Mouse (Mus musculus) frontal cortex, postnatal 36 days (tissue): Measurements from ENCODE around the gene Hist1h4f.

Experiments used
- DNase-seq, 2 experiments: peaks; one replicate each; pipeline ENCODE4 v3.0.0; 2022; ENCODE audit warnings: low spot score in 2 of 2

The Hist1h4f gene

DNA sequence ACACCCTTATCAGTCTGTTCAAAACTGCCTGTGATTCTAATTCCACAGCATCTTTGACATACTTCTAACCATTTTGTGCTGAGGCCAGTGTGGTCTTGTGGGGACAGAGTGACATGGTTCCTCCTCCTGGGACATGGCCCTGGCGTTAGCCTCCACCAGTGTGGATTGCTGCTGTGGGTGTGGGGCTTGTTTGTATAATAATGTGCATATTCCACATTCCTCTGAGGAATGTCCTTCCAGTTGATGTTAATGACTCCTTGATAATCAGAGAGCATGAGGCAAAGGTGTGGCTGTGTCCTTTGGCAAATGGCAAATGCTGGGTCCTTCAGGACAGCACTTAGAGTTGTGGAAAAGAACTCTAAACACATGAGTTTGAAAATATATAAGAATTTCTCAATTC is 37.9 kb downstream of the Hist1h4f start:
- no peak for DNase-seq

DNA sequence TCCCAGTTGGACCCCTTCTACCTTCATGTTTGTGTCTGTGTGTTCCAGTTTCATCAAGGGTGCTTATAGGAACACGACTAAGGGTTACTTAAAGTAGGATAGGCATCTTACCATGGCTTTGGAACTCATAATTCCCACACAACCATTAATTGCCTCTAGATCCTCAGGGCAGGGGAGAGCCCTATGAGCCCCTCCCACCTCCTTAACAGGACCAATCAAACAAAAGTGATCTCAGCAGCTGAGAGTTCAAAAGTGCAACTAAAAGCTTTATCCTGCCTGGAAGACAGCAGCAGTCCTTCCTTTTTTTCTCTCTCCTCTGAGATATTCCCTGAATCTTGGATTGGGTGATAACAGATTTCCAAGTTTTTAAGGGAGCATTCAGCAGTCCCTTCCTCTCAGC is 41.3 kb downstream of the Hist1h4f start:
- no peak for DNase-seq

DNA sequence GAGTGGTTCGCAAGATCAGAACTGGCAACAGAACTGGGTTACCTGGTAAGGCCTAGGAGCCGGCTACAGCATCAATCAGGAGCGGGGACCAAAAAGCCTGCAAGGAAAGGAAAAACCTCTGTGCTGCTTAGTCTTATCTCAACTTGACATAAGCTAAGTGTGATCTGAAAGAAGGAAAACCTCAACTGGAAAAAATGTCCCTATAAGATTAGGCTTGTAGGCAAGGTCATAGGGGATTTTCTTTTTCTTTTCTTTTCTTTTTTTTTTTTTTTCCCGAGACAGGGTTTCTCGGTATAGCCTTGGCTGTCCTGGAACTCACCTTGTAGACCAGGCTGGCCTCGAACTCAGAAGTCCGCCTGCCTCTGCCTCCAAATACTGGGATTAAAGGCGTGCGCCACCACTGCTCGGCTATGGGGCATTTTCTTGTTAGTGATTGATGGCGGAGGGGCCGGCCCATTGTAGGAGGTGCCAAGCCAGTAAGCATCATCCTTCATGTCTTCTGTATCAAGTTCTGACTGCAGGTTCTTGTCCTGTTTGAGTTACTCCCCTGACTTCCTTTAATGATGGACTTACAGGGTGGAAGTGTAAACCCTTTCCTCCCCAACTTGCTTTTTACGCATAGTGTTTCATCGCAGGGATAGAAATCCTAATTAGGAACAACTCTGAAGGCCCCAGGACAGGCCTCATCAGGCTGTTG is 44.5 kb downstream of the Hist1h4f start:
- DNase-seq: no peak

DNA sequence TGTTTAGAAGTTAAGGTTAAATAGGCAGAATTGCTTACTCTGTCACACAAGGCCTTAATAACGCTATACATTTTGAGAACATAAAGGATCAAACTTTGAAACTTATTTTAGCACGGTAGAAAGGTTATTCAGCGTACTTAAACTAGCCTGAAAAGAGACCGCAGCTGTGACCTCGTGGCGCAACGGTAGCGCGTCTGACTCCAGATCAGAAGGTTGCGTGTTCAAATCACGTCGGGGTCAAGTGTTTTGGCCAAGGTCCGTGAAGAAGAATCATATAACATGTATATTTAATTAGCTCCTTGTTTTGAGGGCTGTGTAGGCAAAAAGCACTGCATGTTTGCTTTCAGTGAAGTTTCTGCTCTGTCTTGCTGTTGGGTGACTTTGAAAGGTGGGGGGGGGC is 45.1 kb downstream of the Hist1h4f start:
- DNase-seq: peak in 1 of 2 experiments; percentile 46

DNA sequence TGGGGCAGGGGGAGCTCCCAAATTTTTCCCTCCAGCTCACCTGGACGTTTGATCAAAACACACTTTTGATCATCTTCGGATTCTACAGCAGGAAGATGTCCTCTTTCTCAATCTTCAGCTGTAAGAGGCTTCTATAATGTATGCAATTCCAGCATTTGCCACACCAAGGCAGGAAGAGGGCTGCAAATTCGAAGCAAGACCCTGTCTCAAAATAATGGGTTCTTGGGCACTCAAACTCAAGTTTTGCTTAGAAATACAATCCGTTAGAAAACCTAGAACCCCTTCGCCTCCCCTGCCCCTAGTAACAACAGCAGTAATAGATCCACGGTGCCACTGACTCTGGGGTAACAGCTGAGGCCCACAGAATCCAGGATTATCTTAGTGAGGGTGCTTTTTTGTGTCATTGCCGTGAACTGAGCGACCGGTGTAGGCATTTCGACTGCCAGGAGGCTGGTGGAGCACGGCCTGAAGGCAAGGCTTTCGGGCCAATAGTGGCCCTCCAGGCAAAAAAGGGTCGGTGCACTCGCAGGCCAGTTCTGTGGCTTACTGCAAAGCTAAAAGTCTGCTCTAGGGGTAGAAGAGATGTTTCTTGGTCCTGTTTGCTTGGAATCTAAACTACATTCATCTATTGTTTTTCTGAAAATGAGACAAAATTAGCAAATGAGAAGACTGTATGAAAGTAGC is 45.6 kb downstream of the Hist1h4f start:
- no peak for DNase-seq

DNA sequence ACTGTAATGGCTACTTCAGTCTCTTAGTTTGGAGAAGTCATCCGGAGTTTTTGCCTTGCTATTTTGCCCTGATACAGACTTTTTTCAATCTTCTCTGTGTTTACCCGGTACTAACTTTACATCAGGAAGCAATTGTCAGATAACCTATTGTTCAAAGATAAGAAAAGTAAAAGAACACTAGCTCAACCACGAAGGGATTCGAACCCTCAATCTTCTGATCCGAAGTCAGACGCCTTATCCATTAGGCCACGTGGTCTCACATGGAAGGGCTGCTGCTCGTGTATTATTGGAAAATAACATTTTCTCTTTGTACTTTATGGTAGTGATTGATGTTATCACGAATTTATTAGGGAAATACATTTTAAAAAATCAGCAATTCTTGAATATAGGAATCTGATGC is 47.7 kb downstream of the Hist1h4f start:
- peak; percentile 59 to 77 for DNase-seq

DNA sequence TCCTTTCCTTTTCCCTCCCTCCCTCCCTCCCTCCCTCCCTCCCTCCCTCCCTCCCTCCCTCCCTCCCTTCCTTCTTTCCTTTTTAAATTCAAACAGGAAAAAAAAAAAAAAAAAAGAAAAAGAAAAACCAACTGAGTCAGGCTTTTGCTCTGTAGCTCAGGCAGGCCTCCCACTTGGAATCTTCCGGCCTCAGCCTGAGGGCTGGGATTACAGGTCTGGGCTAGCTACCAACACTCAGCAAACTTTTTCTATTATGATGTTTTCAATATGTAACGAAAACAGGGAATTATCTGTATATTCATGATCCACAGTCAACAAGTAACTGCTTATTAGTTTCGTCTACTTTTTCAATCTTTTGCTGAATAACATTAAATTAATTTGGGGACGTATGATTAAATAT is 48.5 kb downstream of the Hist1h4f start:
- no peak for DNase-seq

DNA sequence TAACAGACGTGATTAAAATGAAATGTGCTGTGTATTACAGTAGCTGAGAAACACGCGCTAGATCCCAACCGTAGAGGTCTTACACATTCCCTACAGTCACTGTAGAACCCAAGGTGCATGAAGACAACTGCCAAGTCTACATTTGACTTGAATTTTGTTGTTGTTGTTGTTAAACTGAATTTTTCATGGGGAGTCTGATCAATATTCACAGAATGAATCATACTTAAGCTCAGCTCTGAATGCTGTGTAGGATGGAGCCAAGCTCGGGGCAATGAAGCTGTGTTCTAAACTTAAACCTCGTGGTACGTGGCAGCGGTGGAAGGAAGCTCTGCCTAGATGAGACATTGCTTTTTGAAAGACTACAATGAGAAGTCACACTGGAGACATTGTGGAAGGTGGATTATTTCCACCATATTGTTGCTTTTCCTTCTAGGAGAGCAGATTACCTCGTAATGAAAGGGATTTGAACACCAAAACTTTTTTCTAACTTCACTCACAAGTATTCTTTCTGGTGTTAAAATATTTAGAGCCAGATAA is 49.3 kb downstream of the Hist1h4f start:
- no peak for DNase-seq

DNA sequence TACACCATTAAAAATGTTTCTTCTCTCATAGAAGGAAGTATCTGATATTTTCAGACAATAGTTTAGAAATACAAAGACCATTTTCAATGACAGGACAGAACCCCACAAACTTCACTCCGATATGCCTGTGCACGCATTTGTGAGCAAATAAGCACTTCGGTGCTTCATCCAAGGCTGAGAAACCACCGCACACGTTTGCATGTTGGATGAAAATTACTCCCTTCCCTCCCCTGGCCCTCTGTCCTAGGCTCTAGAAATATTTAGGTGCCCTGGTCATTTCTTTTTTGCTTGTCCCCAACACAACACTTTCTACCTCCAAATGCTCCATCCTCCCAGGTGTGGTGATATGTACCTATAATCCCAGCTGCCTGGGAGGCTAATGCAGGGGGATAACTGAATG is 49.9 kb downstream of the Hist1h4f start:
- no peak for DNase-seq
